Mouse (Mus musculus): ENCODE measurements around the gene Llgl1. TPM values are rescaled to one million over a fixed set of nuclear protein-coding genes. Genes with fewer than 3 reads are reported as not detected.

Llgl1 gene
- polyA plus RNA-seq, 1 experiment = 11.2 TPM

DNA sequence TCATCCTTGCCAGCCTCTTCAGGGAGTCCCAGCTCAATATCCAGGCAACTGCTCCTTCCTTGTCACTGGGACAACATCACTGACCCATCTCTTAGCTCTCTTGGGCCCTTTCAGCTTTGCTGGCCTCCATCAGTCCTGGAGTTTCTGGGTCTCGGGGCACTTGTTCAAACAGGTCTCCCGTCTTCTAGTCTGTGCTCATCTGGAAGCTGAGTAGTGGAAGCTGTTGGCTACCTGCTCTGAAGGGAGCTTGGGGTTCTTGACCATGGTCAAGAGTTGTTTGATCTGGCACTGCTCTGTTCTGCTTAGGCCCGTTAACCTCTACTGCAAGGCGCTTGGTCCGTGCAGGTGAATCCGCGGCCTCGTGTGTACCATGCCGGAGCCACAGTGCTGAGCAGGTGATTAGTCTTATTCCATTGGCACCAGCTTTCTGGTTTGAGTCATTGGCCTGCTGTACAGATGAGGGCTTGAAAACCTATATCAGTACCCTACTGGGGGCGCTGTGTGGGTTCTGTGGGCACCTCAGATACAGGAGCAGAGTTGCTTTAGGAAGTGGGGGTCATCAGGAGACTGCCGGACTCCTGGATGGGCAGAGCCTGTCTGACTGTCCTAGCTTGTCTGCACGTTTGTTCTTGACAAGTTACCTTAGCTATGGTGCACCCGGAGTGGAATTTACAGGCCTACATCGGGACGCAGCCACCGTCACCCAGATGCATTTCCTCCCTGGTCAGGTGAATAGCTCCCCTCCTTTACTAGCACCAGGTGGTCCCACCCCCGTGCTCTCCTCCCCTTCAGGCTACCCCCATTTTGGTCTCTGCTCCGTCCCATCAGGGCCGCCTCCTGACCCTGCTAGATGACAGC lies 4.7 kb downstream of the Llgl1 start:
- Histone ChIP-seq H3K4me1 (ENCODE audit: control insufficient read depth, insufficient read depth, low read length) (no peaks in the 10 kb centered on the region; the same call in 1 of the 2 replicates), H3K27ac (ENCODE audit: control insufficient read depth, insufficient read depth, low read depth, low read length, poor library complexity) (no peak overlapping the region), H3K4me3 (replicated peaks; ENCODE audit: control insufficient read depth, low read depth, low read length) (no peak overlapping the region)
- 89% methylated on average over 19 of the region's 19 CpGs for WGBS
- TF ChIP-seq POLR2A (IDR thresholded peaks at IDR 0.05; ENCODE audit: borderline replicate concordance, control insufficient read depth, low read depth, low read length) = no peak
- no peak for TF ChIP-seq CTCF (IDR thresholded peaks at IDR 0.05; ENCODE audit: control insufficient read depth, insufficient read depth, low read length)

DNA sequence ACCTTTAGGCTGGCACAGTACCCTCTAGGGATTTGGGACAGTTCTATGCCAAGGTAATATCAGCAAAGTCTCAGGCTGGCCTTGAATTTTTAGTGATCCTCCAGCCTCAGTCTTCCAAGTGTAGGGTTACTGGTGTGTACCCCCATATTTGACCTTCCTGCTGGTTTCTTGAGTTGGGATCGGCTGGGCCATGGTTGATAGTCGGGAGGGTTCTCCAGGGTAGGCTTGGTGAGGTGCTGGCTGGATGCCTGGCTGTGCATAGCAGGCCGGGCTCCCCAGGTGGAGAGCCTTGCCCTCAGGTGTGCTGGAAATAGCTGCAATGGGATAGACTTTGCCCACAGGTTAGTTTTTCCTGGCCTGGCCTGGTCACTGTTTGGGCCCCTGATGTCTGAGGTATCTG lies 5.7 kb downstream of the Llgl1 start:
- Histone ChIP-seq H3K4me1 (ENCODE audit: control insufficient read depth, insufficient read depth, low read length) (no peaks in the 10 kb centered on the region; the same call in 1 of the 2 replicates), H3K27ac (ENCODE audit: control insufficient read depth, insufficient read depth, low read depth, low read length, poor library complexity) (no peak overlapping the region), H3K4me3 (replicated peaks; ENCODE audit: control insufficient read depth, low read depth, low read length) (no peak overlapping the region)
- 87% methylated on average over 3 of the region's 3 CpGs for WGBS
- TF ChIP-seq POLR2A (IDR thresholded peaks at IDR 0.05; ENCODE audit: borderline replicate concordance, control insufficient read depth, low read depth, low read length) (no peak), CTCF (IDR thresholded peaks at IDR 0.05; ENCODE audit: control insufficient read depth, insufficient read depth, low read length) (no peak)

DNA sequence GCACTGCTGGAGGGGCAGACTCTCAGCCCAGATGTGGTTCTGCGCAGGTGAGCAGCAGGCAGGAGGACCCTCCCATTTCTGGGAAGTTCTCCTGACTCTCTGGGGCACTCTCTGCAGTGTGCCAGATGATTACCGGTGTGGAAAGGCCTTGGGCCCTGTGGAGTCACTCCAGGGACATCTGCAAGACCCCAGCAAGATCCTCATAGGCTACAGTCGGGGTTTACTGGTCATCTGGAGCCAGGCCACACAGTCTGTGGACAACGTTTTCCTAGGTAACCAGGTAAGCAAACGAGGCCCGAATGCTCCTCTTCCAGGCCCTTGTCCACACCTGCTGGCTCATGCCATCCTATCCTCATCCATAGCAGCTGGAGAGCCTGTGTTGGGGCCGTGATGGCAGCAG lies 6.6 kb downstream of the Llgl1 start:
- H3K4me3 ChIP-seq (replicated peaks; ENCODE audit: control insufficient read depth, low read depth, low read length) = no peak overlapping the region
- TF ChIP-seq CTCF (IDR thresholded peaks at IDR 0.05; ENCODE audit: control insufficient read depth, insufficient read depth, low read length) = no peak
- TF ChIP-seq POLR2A (IDR thresholded peaks at IDR 0.05; ENCODE audit: borderline replicate concordance, control insufficient read depth, low read depth, low read length) = no peak
- 90% methylated on average over 7 of the region's 7 CpGs for WGBS
- no peak overlapping the region for H3K27ac ChIP-seq (ENCODE audit: control insufficient read depth, insufficient read depth, low read depth, low read length, poor library complexity)
- no peaks in the 10 kb centered on the region; the same call in 1 of the 2 replicates for H3K4me1 ChIP-seq (ENCODE audit: control insufficient read depth, insufficient read depth, low read length)

DNA sequence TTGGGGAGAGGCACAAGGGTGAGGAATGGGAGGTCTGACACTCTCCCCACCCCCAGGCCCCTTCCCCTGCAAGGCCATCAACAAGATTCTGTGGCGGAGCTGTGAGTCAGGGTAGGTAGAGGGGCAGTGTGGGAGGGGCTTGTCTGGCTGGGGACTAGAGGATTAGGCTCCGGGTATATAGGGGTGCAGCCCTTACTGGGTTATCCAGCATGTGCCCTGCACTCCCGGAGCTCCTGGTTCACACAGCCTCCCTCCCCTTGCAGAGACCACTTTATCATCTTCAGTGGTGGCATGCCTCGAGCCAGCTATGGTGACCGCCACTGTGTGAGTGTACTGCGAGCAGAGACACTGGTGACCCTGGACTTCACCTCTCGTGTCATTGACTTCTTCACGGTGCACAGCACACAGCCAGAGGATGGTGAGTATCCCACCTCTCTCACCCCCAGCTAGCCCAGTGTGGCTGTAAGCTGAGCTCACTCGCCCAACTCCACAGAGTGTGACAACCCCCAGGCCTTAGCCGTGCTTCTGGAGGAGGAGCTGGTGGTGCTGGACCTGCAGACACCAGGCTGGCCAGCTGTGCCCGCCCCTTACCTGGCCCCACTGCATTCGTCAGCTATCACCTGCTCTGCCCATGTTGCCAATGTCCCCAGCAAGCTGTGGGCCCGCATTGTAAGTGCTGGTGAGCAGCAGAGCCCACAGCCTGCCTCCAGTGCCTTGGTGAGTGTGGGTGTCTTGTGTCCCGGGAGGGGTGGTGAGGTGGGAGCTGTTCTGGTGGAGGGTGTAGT lies 7.4 kb downstream of the Llgl1 start:
- H3K4me3 ChIP-seq (replicated peaks; ENCODE audit: control insufficient read depth, low read depth, low read length) = no peak overlapping the region
- H3K27ac ChIP-seq (ENCODE audit: control insufficient read depth, insufficient read depth, low read depth, low read length, poor library complexity) = no peak overlapping the region
- H3K4me1 ChIP-seq (ENCODE audit: control insufficient read depth, insufficient read depth, low read length) = no peaks in the 10 kb centered on the region; the same call in 1 of the 2 replicates
- TF ChIP-seq CTCF (IDR thresholded peaks at IDR 0.05; ENCODE audit: control insufficient read depth, insufficient read depth, low read length) (no peak), POLR2A (IDR thresholded peaks at IDR 0.05; ENCODE audit: borderline replicate concordance, control insufficient read depth, low read depth, low read length) (no peak)
- WGBS = 91% methylated on average over 14 of the region's 14 CpGs

DNA sequence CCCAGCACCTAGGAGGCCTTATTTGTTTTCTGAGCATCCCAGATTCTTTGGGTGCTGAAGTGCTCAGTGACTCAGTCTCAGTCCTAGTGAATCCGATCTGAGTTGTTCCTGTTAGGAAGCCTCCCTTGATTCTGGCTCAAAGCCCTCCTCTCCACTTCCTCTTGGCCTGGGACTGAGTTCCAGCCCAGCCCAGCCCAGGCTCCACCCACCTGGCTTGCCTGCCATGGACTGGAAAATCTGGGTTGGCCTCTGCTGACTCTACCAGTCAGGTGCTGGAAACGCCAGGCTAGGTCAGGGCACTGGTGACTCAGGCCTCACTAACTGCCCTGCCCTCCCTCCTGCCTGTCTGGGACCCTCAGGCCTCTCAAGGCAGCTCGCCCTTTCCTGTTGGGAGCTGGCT lies 8.1 kb downstream of the Llgl1 start:
- Histone ChIP-seq H3K4me1 (ENCODE audit: control insufficient read depth, insufficient read depth, low read length) (no peaks in the 10 kb centered on the region; the same call in 1 of the 2 replicates), H3K4me3 (replicated peaks; ENCODE audit: control insufficient read depth, low read depth, low read length) (no peak overlapping the region), H3K27ac (ENCODE audit: control insufficient read depth, insufficient read depth, low read depth, low read length, poor library complexity) (no peak overlapping the region)
- WGBS = 71% methylated on average over 3 of the region's 3 CpGs
- TF ChIP-seq CTCF (IDR thresholded peaks at IDR 0.05; ENCODE audit: control insufficient read depth, insufficient read depth, low read length) (no peak), POLR2A (IDR thresholded peaks at IDR 0.05; ENCODE audit: borderline replicate concordance, control insufficient read depth, low read depth, low read length) (no peak)

DNA sequence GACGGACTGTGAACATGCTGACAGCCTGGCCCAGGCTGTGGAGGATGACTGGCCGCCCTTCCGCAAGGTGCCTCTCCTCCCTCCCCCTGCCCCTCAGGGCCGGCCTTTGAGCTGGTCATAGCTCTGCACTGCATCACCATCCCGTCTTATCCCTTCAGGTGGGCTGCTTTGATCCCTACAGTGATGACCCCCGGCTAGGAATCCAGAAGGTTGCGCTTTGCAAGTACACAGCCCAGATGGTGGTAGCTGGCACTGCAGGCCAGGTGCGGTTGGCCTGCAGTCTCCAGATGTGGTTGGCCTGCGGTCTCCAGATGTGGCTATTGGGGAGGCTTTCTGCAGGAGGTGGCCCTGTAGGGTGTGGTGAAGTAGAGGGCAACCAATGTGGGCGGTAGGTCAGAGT lies 9.1 kb downstream of the Llgl1 start:
- Histone ChIP-seq H3K27ac (ENCODE audit: control insufficient read depth, insufficient read depth, low read depth, low read length, poor library complexity) (no peak overlapping the region), H3K4me3 (replicated peaks; ENCODE audit: control insufficient read depth, low read depth, low read length) (no peak overlapping the region), H3K4me1 (ENCODE audit: control insufficient read depth, insufficient read depth, low read length) (no peaks in the 10 kb centered on the region)
- WGBS = 89% methylated on average over 10 of the region's 10 CpGs
- TF ChIP-seq POLR2A (IDR thresholded peaks at IDR 0.05; ENCODE audit: borderline replicate concordance, control insufficient read depth, low read depth, low read length) (no peak), CTCF (IDR thresholded peaks at IDR 0.05; ENCODE audit: control insufficient read depth, insufficient read depth, low read length) (no peak)

DNA sequence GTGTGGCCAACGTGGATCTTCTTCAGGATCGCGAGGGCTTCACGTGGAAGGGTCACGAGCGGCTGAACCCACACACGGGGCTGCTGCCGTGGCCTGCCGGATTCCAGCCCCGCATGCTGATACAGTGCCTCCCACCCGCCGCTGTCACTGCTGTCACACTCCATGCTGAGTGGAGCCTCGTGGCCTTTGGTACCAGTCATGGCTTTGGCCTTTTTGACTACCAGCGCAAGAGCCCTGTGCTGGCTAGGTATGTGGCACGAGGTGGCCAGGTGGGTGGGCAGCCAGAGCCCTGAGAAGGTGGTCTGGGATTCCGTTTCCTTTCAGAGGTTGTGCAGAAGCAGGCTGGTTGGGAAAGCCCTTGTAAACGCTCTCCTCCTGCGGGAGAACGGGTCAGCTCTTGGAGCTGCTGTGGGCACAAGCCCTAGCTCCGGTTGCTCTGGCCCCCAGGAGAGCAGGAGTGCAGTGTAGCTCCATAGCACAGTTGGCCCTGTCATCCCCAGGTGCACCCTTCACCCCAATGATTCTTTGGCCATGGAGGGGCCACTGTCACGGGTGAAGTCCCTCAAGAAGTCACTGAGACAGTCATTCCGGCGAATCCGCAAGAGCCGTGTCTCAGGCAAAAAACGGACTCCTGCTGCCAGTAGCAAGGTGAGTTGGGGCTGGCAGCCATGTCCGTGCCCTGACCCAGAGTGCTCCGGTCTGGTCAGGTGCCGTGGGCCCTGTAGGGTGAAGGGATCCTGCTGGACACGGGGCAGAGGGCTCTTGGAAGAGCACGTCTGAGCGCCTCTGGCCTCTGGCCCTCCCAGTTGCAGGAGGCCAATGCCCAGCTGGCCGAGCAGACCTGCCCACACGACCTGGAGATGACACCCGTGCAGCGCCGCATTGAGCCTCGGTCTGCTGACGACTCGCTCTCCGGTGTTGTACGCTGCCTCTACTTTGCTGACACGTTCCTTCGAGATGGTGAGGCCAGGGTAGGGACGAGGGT lies 10.2 kb downstream of the Llgl1 start:
- H3K4me1 ChIP-seq (ENCODE audit: control insufficient read depth, insufficient read depth, low read length) = no peaks in the 10 kb centered on the region
- no peak overlapping the region for H3K4me3 ChIP-seq (replicated peaks; ENCODE audit: control insufficient read depth, low read depth, low read length)
- WGBS = 93% methylated on average over 45 of the region's 45 CpGs
- TF ChIP-seq CTCF (IDR thresholded peaks at IDR 0.05; ENCODE audit: control insufficient read depth, insufficient read depth, low read length) (no peak), POLR2A (IDR thresholded peaks at IDR 0.05; ENCODE audit: borderline replicate concordance, control insufficient read depth, low read depth, low read length) (no peak)
- H3K27ac ChIP-seq (ENCODE audit: control insufficient read depth, insufficient read depth, low read depth, low read length, poor library complexity) = no peak overlapping the region

All from bone marrow, adult 2 months (tissue).